Mouse (Mus musculus) MEL-GATA-1-ER (cell line): Measurements from ENCODE around the gene Lcn10.
"Not testable (repeated sequence)": the region's sequence is repeated elsewhere in the genome, so short reads cannot be mapped to it uniquely, and the experiment has no call there.

Experiments
- DNase-seq: peaks from one replicate; pipeline ENCODE4 v3.0.0-alpha.2; 2012; ENCODE audit warnings: low read depth; ENCODE audit errors: extremely low read depth

Gene Lcn10

DNA sequence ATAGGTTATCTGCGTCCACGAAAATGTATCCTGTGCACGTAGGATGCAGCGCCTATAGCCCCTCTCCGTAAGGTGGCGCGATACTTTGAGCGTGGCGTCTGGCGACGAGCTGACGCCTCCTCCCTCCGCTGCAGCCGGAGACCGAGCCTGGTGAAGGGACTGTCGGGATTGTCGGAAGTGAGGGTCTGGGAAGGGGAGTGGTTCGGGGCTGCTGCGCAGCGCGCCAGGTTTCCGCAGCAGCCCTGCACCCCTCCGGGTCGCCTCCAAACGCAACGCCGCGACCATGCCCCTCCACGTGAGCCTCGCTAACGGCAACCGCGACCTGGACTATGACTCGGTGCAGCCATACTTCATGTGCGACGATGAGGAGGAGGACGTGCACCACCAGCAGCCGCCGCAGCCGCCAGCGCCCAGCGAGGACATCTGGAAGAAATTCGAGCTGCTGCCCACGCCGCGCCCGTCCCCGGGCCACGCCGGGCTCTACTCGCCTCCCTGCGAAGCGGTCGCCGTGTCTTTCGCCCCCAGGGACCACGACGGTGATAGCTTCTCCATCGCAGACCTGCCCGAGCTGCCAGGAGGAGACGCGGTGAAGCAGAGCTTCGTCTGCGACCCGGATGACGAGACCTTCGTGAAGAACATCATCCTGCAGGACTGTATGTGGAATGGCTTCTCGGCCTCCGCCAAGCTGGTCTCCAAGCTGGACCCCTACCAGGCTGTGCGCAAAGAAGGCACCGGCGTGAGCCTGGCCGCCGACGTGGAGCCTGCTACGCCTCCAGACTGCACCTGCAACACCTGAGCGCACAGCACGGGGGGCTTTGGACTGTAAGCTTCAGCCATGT lies 24.3 kb downstream of the Lcn10 start, which contains the start of gene Bmyc:
Gene Bmyc (plus strand): TSS at position 97 of the 839 bp plus-strand sequence.
- DNase-seq = no peak

DNA sequence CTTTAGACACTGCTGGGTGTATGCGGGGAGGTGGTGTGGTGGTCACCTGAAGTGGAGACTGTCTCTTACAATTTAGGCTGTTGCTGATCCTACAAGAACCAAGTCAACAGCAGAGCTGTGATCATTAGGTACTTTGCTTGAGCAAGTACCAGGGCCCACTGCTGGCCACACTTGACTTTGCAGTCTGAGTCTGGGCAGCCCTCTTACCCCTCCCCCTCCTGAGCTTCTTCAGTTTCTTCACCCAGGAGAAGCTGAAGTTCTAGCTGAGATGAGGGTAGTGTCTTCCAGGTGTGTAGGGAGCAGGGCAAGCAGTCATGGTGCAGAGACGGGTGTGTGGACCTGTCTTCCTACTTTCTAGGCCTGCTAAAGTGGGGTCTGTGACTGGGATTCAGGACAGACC lies 25.6 kb downstream of the Lcn10 start:
- no peak for DNase-seq

DNA sequence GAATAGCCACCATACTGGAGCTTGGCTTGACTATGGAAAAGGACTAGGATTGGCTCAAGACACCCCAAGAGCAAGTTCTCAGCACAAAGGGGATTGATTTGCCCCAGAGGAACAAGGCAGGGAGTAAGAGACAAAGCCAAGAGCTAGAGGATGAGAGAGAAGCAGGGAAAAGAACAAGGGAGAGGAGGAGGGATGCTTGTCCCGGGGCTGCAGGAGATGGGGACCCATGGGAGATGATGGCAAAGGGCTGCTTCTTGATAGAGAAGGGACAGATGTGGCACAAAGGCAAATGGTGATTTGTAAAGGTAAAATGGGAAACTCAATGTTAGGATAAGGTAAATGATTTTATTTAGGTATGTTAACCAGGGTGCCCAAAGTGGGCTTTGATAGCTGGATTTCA lies 26.5 kb downstream of the Lcn10 start:
- not testable (repeated sequence) for DNase-seq

DNA sequence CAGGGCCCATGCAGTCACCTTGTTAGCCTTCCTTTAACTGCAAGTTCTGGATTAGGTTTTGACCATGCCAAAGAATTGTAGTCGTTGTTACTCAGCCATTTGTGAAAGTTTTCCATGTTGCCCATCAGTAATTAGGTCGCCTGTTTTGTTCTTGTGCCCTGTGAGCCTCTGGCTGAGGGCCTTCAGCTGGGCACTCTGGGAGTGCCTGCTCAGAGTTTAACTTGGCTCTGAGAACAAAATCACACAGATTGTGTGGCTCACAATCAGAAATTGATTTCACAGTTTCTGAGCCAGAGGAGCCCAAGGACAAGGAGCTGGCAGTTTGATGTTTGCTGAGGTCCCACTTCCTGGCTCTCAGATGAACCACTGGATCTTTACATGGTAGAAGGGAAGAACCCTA lies 27.3 kb downstream of the Lcn10 start:
- not testable (repeated sequence) for DNase-seq

DNA sequence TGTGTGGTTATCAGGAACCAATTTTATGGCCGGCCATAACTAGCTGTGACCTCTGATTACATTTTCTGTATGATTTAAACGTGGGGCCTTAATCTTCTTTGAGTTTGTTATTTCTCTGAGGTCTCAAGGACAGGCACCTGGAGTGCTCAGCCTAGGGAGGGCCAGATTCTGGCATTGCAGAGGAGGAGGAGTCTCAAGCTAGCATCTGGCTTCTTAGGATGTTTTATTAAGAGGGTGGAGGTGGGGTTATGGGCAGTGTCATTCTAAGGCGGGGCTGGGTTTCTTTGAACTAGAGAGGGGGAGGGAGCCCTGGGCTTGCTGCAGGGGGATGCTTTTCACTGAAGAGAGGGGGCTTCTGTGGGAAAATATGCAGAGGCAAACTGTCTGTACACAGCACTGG lies 29.1 kb downstream of the Lcn10 start:
- DNase-seq = not testable (repeated sequence)

DNA sequence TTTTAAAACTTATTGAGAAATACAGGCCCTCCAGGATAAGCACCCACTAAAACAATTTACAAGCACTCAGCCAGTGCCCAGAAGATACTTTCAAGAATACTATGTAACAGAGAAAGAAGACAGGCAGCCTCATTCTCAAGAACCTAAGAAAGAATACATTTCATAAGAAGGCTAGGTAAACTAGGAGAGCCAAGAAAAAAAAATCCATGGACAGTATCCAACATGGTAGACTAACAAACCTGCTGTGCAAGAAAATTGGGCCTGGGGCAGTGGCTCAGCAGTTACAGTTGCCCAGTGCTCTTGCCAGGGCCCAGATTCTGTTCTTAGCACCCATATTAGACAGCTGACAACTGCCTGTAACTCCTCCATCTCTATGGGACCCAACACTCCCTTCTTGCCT lies 34.7 kb downstream of the Lcn10 start:
- DNase-seq = no peak

DNA sequence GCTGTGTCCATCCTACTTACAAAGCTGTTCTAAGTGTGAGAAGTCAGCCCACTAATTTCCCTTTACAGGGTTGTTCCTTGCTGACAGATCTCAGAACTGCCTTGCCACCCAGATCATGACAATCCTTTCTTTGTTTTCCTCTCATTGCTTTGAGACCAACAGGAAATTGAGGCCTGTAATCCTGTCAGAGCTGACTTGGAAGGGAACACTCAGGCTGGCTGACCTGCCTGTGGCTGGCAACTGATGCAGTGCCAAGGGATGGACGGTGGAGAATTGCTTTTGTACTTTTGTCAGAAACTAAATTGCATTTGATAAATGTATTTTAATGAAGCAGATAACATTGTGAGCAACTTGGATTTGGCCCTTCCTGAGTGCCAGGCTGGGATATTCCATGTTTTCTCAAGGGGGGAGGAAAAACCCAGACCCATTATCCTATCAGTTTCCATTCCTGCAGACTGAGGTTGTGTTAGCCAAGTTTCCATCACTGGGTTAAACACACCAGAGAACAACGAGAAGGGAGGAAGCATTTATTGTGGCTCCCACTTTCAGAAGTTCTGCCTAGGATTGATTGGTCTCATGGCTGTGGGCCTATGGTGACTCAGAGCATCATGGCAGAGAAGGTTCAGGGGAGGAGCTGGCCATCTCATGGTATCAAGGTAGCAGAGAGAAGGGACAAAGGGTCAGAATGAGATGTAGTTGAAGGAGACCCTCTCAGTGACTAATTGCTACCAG lies 50.8 kb downstream of the Lcn10 start:
- no peak for DNase-seq
